Mouse (Mus musculus) left cerebral cortex, adult 11 months (tissue): ENCODE measurements around the gene Gdi2.

ENCODE experiments used
- DNase-seq: peaks from one replicate; pipeline ENCODE4 v3.0.0; 2022; ENCODE audit warnings: low spot score

Gdi2 gene

GRCm38 (mm10) chr13:3547410-3547809, 9.5 kb downstream of the Gdi2 start:
- DNase-seq = no peak

DNA sequence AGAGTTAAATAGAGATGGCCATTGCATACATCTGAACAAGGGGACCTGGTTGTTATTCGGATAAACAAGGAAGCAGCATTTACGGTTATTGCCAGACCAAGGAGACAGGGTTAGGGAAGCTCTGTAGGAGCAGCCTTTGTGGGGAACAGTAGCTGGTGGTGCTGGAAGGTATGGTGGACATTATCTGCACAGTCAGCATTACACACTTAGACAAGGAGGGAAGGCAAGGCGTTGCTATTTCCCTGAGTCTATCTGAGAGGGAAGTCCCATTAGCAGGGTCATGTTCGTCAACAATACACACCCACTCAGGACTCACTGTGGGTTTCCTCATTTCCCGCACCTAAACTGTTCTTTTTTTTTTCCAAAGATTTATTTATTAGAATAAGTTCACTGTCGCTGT, 10.0 kb downstream of the Gdi2 start:
- DNase-seq = no peak

DNA sequence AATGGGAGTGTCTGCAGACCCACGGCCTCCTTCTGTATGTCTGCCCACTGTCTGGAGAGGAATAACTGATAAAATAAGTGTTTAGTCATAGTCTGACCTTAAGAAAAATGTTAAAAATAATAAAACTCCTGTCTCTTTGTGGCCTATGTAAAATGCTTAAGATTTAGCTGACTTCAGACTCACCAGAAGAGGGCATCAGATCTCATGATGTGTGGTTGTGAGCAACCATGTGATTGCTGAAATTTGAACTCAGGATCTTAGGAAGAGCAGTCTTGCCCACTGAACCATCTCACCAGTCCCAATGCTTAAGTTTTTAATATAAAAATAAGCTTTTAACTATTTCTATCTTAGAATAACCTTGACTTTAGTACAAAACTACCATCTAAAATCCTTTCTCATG, 25.3 kb downstream of the Gdi2 start:
- no peak for DNase-seq

DNA sequence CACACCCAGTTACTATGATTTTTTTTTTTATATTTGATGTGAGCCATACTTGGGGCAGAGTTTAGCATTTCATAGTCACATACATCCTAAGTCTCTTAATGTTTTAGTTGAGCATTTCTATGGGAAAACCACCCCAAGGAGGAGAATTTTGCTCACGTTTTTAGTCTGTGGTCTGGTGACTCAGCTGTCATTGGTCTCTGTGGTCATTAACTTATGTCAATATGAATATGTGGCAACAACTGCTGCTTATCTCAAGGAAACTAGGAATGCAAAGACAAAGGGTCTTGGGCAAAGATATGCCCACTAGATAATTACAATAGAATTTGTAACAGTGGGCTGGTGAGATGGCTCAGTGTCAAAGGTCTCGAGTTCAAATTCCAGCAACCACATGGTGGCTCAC, 26.1 kb downstream of the Gdi2 start:
- DNase-seq = no peak

DNA sequence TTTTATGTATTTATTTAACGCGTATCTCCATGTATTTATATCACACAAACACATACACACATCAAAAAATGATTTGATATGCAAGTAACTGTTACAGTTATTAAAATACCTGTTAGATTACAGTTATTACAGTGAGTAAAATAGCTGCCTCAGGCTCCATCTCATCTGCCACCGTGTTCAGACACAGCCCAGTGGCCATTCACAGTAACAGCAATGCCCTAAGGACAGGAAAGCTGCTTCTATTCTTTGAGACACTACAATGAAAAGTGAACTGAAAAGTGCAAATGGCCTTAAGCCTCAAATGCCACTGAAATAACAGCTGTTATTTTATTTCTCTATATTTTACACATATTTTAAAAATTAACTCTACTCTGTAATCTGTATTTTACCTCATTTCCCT, 52.9 kb downstream of the Gdi2 start:
- DNase-seq = no peak

DNA sequence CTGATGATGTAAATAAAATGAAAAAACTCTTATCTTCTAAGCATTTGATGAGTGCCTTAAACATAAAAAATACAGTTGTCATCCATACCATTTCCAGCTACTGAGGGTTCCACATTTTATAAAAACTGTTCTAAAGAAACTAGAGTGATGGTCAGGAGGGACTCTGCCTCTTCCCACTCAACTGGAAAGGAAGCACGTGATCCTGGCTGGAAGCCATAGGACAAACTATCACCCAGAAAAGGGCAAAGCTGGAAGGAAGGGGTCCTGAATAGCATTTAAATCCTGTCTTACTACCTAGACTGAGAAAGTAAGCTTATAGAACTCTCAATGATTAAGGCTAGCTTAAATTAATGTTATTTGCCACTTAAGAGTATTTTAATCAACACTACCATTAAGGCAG, 56.4 kb downstream of the Gdi2 start:
- no peak for DNase-seq

- DNase-seq = no peak
Measured at GRCm38 (mm10) chr13:3596232-3596631, 58.4 kb downstream of the Gdi2 start.

DNA sequence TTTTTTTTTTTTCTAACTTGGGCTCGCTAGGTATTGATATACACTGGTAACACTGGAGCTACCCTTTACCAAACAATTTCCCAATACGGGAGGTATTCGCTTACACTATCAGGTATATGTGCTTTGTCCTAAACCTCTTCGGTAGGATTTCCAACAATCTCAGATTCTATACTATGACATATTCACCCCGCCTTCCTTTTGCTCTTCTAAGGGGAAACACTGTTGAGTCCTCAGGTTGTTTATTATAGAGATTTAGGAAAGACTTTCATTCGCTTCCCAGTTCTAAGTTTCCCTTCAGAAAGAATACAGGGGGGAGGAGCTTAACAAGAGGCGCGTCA, 71.9 kb downstream of the Gdi2 start:
- no peak for DNase-seq

- DNase-seq = no peak
Measured at GRCm38 (mm10) chr13:3610118-3610794, 72.4 kb downstream of the Gdi2 start.

GRCm38 (mm10) chr13:3610795-3611438, 73.1 kb downstream of the Gdi2 start, which contains the start of gene Fam208b:
Gene Fam208b (minus strand): TSS chr13:3611108.
- DNase-seq = peak; percentile 98
